ENCODE assay signal across 9 mouse cellular contexts in the genomic region with DNA sequence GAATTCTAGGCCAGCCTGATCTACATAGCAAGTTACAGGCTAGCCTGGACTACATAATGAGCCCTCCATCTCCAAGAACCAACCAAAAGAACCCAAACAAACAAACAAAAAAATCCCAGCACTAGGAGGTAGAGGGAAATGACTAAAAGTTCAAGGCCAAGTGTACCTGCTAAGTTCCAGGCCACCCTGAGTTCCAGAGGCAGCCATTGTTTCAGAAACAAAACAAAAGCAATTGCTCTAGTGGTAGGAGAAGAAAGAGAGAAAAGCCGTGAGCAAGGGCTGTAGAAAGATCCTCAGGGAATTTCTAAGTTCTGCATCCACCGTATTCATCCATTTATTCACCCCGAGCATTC. TPM values are rescaled to one million over a fixed set of nuclear protein-coding genes. Genes with fewer than 3 reads are reported as not detected.
DNase-seq lines count a peak whose midpoint lies in the region; ATAC-seq and TF ChIP-seq lines count a peak whose summit lies in the region.
"Had no signal": no experiment of that assay in that cellular context is flagged by ENCODE, and none has a peak within 500 bp of the region (broad histone marks: within the 10 kb centered on the region; RNA-seq: fewer than 3 reads in every experiment).

No protein-coding gene starts in this region.

- WGBS in kidney, embryonic 14.5 days: 1% methylated on average over 3 of the region's 3 CpGs
- 4% methylated on average over 3 of the region's 3 CpGs for WGBS in bone marrow, adult 2 months
- 1% methylated on average over 3 of the region's 3 CpGs for WGBS in hindbrain, embryonic 14.5 days
- WGBS in midbrain, embryonic 15.5 days: 0% methylated on average over 3 of the region's 3 CpGs

- peak overlapping the region; percentile 94 for H3K4me2 ChIP-seq in kidney, embryonic 14.5 days (replicated peaks; ENCODE audit: low read depth, low read length)
- H3K4me2 ChIP-seq in hindbrain, embryonic 14.5 days (replicated peaks): peak overlapping the region; percentile 69
- H3K4me2 ChIP-seq in midbrain, embryonic 15.5 days: peak overlapping the region; percentile 81

- H3K4me3 ChIP-seq in kidney, embryonic 14.5 days (ENCODE audit: low read length): peak overlapping the region; percentile 84
- peak overlapping the region; percentile 96 for H3K4me3 ChIP-seq in bone marrow, adult 2 months (replicated peaks; ENCODE audit: control insufficient read depth, low read depth, low read length)
- peak overlapping the region; percentile 76 for H3K4me3 ChIP-seq in hindbrain, embryonic 14.5 days (replicated peaks; ENCODE audit: low read length)
- peak overlapping the region; percentile 60 for H3K4me3 ChIP-seq in midbrain, embryonic 15.5 days

- no peaks in the 10 kb centered on the region for H3K27me3 ChIP-seq in kidney, embryonic 14.5 days (ENCODE audit: control insufficient read depth, insufficient read depth, low read length)
- no peaks in the 10 kb centered on the region for H3K27me3 ChIP-seq in hindbrain, embryonic 14.5 days (ENCODE audit: control insufficient read depth, insufficient read depth, low read length)
- H3K27me3 ChIP-seq in midbrain, embryonic 15.5 days (replicated peaks): no peaks in the 10 kb centered on the region

- H3K36me3 ChIP-seq in kidney, embryonic 14.5 days (ENCODE audit: control insufficient read depth, insufficient read depth, low read length): no peaks in the 10 kb centered on the region
- peaks cover 14% of the 10 kb centered on the region for H3K36me3 ChIP-seq in hindbrain, embryonic 14.5 days (replicated peaks; ENCODE audit: control insufficient read depth, insufficient read depth)
- H3K36me3 ChIP-seq in midbrain, embryonic 15.5 days (replicated peaks): no peaks in the 10 kb centered on the region

- peaks cover 5% of the 10 kb centered on the region; the same call in 1 of the 2 replicates for H3K4me1 ChIP-seq in kidney, embryonic 14.5 days (ENCODE audit: control insufficient read depth, insufficient read depth, low read length)
- no peaks in the 10 kb centered on the region; the same call in 1 of the 2 replicates for H3K4me1 ChIP-seq in bone marrow, adult 2 months (ENCODE audit: control insufficient read depth, insufficient read depth, low read length)
- H3K4me1 ChIP-seq in hindbrain, embryonic 14.5 days (replicated peaks; ENCODE audit: control insufficient read depth, insufficient read depth, low read length): peaks cover 20% of the 10 kb centered on the region
- peaks cover 13% of the 10 kb centered on the region for H3K4me1 ChIP-seq in midbrain, embryonic 15.5 days

- DNase-seq in kidney, adult 18-20 months: no peak
- no peak for DNase-seq in hindbrain, embryonic 14.5 days (ENCODE audit: low spot score)
- no peak for DNase-seq in left cerebral cortex, adult 8-10 months (ENCODE audit: low spot score in 2 of 2)
- DNase-seq in retina, embryonic 14.5 days (ENCODE audit: low spot score): no peak
- no peak for DNase-seq in cerebellum, adult 9-10 months

- peak overlapping the region; percentile 89 for H3K9ac ChIP-seq in kidney, embryonic 14.5 days (ENCODE audit: low read depth, low read length)
- H3K9ac ChIP-seq in hindbrain, embryonic 14.5 days: peak overlapping the region; percentile 92
- H3K9ac ChIP-seq in midbrain, embryonic 15.5 days: peak overlapping the region; percentile 88

- no peaks in the 10 kb centered on the region for H3K9me3 ChIP-seq in kidney, embryonic 14.5 days (ENCODE audit: control insufficient read depth, low read length)
- no peaks in the 10 kb centered on the region for H3K9me3 ChIP-seq in hindbrain, embryonic 14.5 days (ENCODE audit: control insufficient read depth, low read length)
- no peaks in the 10 kb centered on the region for H3K9me3 ChIP-seq in midbrain, embryonic 15.5 days

- peak overlapping the region; percentile 95 for H3K27ac ChIP-seq in kidney, embryonic 14.5 days (ENCODE audit: low read depth, low read length)
- H3K27ac ChIP-seq in bone marrow, adult 2 months (ENCODE audit: control insufficient read depth, insufficient read depth, low read depth, low read length, poor library complexity): peak overlapping the region; percentile 90; the same call in 1 of the 2 replicates
- H3K27ac ChIP-seq in hindbrain, embryonic 14.5 days: peak overlapping the region; percentile 92
- H3K27ac ChIP-seq in midbrain, embryonic 15.5 days: peak overlapping the region; percentile 87

- ATAC-seq in kidney, embryonic 14.5 days (ENCODE audit: low FRiP score, low TSS enrichment): no peak
- no peak for ATAC-seq in hindbrain, embryonic 14.5 days (ENCODE audit: low FRiP score)
- no peak for ATAC-seq in midbrain, embryonic 15.5 days (replicated peaks)

- TF ChIP-seq CTCF in bone marrow, adult 2 months (IDR thresholded peaks at IDR 0.05; ENCODE audit: control insufficient read depth, insufficient read depth, low read length): no peak

- no peak for TF ChIP-seq POLR2A in bone marrow, adult 2 months (IDR thresholded peaks at IDR 0.05; ENCODE audit: borderline replicate concordance, control insufficient read depth, low read depth, low read length)

RNA-seq across cellular contexts. Expression of a gene that starts 1.8 kb away (rescaled TPM):
- 35.9 and 72.4 TPM in 2 replicates for polyA plus RNA-seq in kidney, embryonic 14.5 days (2014; fragmentation: Nextera tagmentation; extraction: Ambion mirVana)
- 10.5 and 18.7 TPM in 2 replicates for polyA plus RNA-seq in bone marrow, adult 2 months (2011; ENCODE audit: insufficient read depth, insufficient read length, low replicate concordance, missing spikeins)
- polyA plus RNA-seq in hindbrain, embryonic 14.5 days (2014; fragmentation: Nextera tagmentation; extraction: Ambion mirVana): 53.6 and 54.5 TPM in 2 replicates
- 50.6 and 51.8 TPM in 2 replicates for polyA plus RNA-seq in midbrain, embryonic 15.5 days (2015; fragmentation: Nextera tagmentation; extraction: Ambion mirVana)
- 10 to 100 TPM; 23.4 to 33.9 (median 28.5) TPM for total RNA-seq in left cerebral cortex, adult 8-10 months (2022)

RNA-seq across cellular contexts. Expression of a gene that starts 26.0 kb away (rescaled TPM):
- not detected in 2 replicates for polyA plus RNA-seq in kidney, embryonic 14.5 days (2014; fragmentation: Nextera tagmentation; extraction: Ambion mirVana)
- 7.3 TPM in 1 of 2 replicates, not detected in the other for polyA plus RNA-seq in bone marrow, adult 2 months (2011; ENCODE audit: insufficient read depth, insufficient read length, low replicate concordance, missing spikeins)
- polyA plus RNA-seq in hindbrain, embryonic 14.5 days (2014; fragmentation: Nextera tagmentation; extraction: Ambion mirVana): not detected in 2 replicates
- polyA plus RNA-seq in midbrain, embryonic 15.5 days (2015; fragmentation: Nextera tagmentation; extraction: Ambion mirVana): not detected in 2 replicates
- total RNA-seq in left cerebral cortex, adult 8-10 months (2022): 1 to 10 TPM in 1 of 4 experiments, under 1 TPM in 3; 0.26 to 1.2 (median 0.72) TPM
- total RNA-seq: gastrocnemius, postnatal 25 days had no signal

RNA-seq across cellular contexts. Expression of a gene that starts 56.6 kb away (rescaled TPM):
- 140 and 143 TPM in 2 replicates for polyA plus RNA-seq in kidney, embryonic 14.5 days (2014; fragmentation: Nextera tagmentation; extraction: Ambion mirVana)
- 3.6 and 5.2 TPM in 2 replicates for polyA plus RNA-seq in bone marrow, adult 2 months (2011; ENCODE audit: insufficient read depth, insufficient read length, low replicate concordance, missing spikeins)
- 47.6 and 48.5 TPM in 2 replicates for polyA plus RNA-seq in hindbrain, embryonic 14.5 days (2014; fragmentation: Nextera tagmentation; extraction: Ambion mirVana)
- 40.7 and 44.2 TPM in 2 replicates for polyA plus RNA-seq in midbrain, embryonic 15.5 days (2015; fragmentation: Nextera tagmentation; extraction: Ambion mirVana)
- total RNA-seq in left cerebral cortex, adult 8-10 months (2022): 10 to 100 TPM; 10.3 to 13.1 (median 11.6) TPM
